12 mouse cellular contexts compared by ENCODE assay signal in the genomic region with DNA sequence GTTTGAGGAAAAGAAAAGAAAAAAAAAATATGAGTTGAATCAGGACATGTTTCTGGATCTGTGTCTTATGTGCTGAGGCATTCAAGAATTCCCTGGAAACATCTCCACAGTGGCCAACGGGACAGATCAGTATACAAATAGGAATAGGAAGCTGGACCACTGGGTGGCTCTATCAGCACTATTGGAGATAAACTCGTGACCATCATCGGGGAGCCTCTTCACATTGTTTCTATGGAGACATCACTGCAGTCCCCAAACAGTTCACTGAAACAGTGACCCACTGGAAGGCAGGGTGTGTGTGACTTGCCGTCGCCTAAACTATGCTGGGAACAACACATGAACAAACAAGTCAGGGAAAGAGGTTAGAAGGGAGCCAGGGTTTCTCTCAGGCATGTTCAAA. TPM values are rescaled to one million over a fixed set of nuclear protein-coding genes. Genes with fewer than 3 reads are reported as not detected.
A peak's percentile ranks its signal among the peaks of the same experiment; 100 is the strongest.
DNase-seq lines count a peak whose midpoint lies in the region; ATAC-seq lines count a peak whose summit lies in the region.
"Had no signal": no experiment of that assay in that cellular context is flagged by ENCODE, and none has a peak within 500 bp of the region (broad histone marks: within the 10 kb centered on the region; RNA-seq: fewer than 3 reads in every experiment).

No protein-coding gene starts in this region.

- intact Hi-C loops in heart, postnatal 36 days (cut with DNase I) = no loop called here

- no peak overlapping the region for H3K4me2 ChIP-seq in hindbrain, embryonic 16.5 days (ENCODE audit: low read length)
- H3K4me2 ChIP-seq: midbrain, embryonic 11.5 days had no signal

- no peaks in the 10 kb centered on the region for H3K36me3 ChIP-seq in hindbrain, embryonic 16.5 days (ENCODE audit: control insufficient read depth, insufficient read depth, low read length)

- no peaks in the 10 kb centered on the region for H3K9me3 ChIP-seq in hindbrain, embryonic 16.5 days (ENCODE audit: control insufficient read depth, low read length)

- ATAC-seq in hindbrain, embryonic 16.5 days = no peak
- ATAC-seq: intestine, embryonic 16.5 days; liver, postnatal 0 days had no signal

- H3K27me3 ChIP-seq in hindbrain, embryonic 16.5 days (replicated peaks; ENCODE audit: control insufficient read depth, insufficient read depth, low read length) = no peaks in the 10 kb centered on the region
- H3K27me3 ChIP-seq: Patski had no signal

- no peak overlapping the region for H3K27ac ChIP-seq in hindbrain, embryonic 16.5 days (ENCODE audit: low read depth, low read length)

- 56% methylated on average over 5 of the region's 5 CpGs for WGBS in hindbrain, embryonic 16.5 days

- H3K4me3 ChIP-seq in hindbrain, embryonic 16.5 days (ENCODE audit: low read length) = no peak overlapping the region

- peak; percentile 13 to 16 for DNase-seq in heart, adult 18-20 months
- DNase-seq in heart, postnatal 36 days = no peak
- peak; percentile 51 for DNase-seq in layer of hippocampus, adult 9-11 months
- no peak for DNase-seq in layer of hippocampus, adult 9-10 months (ENCODE audit: low spot score)
- peak; percentile 68 for DNase-seq in R1 (ENCODE audit: low read depth, low spot score)
- peak; percentile 33 for DNase-seq in cerebellum, adult 9-10 months
- DNase-seq: adrenal gland, postnatal 14 days; liver, postnatal 0 days had no signal

- no peaks in the 10 kb centered on the region for H3K4me1 ChIP-seq in hindbrain, embryonic 16.5 days (ENCODE audit: control insufficient read depth, insufficient read depth, low read depth, low read length)

- H3K9ac ChIP-seq in hindbrain, embryonic 16.5 days (ENCODE audit: low read depth, low read length) = no peak overlapping the region
- H3K9ac ChIP-seq: liver, postnatal 0 days had no signal

RNA-seq across cellular contexts. Expression of gene Tnfaip6, which starts 4.9 kb away (rescaled TPM):
- total RNA-seq in heart, adult 18-20 months (2021) = under 1 TPM; 0.45 to 0.59 TPM
- 1 to 10 TPM; 1.0 to 1.2 TPM for total RNA-seq in heart, postnatal 36 days (2021)
- 3.8 and 4.1 TPM in 2 replicates for polyA plus RNA-seq in hindbrain, embryonic 16.5 days (2015; fragmentation: Nextera tagmentation; extraction: Ambion mirVana)
- polyA plus RNA-seq: Patski had no signal

RNA-seq across cellular contexts. Expression of gene Rif1, which starts 29.9 kb away (rescaled TPM):
- 10 to 100 TPM; 20.6 to 22.0 TPM for total RNA-seq in heart, adult 18-20 months (2021)
- total RNA-seq in heart, postnatal 36 days (2021) = 10 to 100 TPM; 19.5 to 25.1 TPM
- polyA plus RNA-seq in hindbrain, embryonic 16.5 days (2015; fragmentation: Nextera tagmentation; extraction: Ambion mirVana) = 10.2 and 13.2 TPM in 2 replicates

Comparison
In these comparisons a context has a peak if more than half of its experiments do, and no peak if none do; other contexts are left out.
1. DNase-seq: peak in heart, adult 18-20 months (2 of 2), layer of hippocampus, adult 9-11 months (single experiment), R1 (single experiment) and cerebellum, adult 9-10 months (single experiment); none in heart, postnatal 36 days (0 of 2) and layer of hippocampus, adult 9-10 months (single experiment).